Mouse (Mus musculus): Measurements from ENCODE around the gene Krtdap. TPM values are rescaled to one million over a fixed set of nuclear protein-coding genes. Genes with fewer than 3 reads are reported as not detected.
"Not testable (repeated sequence)": the region's sequence is repeated elsewhere in the genome, so short reads cannot be mapped to it uniquely, and the experiment has no call there.

Krtdap gene
- 1 to 10 TPM; 3.4 to 6.0 TPM for total RNA-seq (2021)
- long read RNA-seq, experiment 1, partial matches to known transcripts = 0 of 1 reads
- long read RNA-seq, experiment 1, other reads (novel, unspliced or antisense) = 0 of 1 reads
- long read RNA-seq, experiment 2 = 0 reads

DNA sequence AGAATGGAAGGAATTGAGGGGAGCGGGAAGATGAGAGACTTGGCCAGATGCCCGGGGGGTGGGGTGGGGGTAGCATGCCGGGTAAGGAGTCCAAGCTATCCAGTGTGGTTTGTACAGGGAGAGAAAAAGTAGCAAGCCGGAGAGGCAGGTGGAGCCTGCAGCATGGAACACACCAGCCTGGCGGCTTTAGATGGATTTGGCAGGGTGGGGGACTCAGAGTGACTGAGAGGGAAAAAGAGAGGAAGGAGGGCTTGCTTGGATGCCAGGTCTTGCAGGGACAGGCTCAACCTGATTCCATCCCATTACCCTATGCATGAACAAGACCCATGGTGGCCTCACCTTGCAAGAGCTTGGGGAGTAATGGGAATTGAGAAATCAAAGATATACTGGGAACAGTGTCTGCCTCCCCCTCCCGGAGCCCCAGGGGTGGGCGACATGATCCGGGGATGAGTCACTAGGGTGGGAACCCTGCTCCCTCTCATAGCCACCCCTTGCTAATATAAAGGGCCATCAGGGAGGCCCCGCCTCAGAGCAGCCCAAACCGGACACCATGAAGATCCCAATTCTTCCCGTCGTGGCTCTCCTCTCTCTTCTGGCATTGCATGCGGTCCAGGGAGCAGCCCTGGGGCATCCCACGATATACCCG lies at the start of gene Krtdap:
TSS of gene Krtdap (plus strand) at position 520 of the 646 bp plus-strand sequence.
- DNase-seq = no peak

DNA sequence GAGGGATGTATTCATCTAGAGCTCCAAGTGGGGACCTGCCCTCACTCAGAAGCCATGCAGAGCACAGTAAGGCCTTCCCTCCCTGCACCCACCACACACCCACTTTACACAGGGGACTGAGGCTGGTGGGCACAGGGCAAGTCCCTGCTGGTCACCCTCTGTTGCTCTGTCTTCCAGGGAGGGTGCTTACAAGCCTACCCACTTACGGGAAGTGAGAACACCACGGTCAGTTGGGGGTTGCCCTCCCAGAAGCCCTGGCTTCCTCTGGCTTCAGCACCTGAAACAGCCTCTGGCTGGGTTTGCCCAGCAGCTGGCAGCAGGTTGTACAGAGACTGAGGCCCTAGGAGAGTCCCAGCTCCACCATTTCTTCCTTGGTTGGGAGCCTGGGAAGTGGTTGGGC lies 45.1 kb upstream of the Krtdap start:
- not testable (repeated sequence) for DNase-seq

DNA sequence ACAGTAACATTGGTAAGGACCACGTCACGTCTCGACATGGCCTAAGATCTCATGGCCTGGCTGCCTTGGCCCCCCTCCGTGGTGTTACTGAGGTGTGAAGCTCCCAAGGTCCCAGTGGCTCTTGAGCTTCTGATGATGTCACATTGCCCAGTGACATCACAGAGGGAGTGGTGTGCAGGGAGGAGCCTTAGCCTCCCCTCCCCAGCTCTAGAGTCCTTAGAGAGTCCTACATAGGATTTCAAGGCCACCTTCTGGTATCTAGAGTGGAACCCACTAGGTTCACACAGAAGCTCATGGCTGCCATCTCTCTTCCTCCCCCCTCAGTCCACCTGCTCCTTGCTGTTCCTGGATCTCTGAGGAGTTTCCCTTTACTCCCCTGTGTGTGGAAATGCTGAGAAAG lies 44.1 kb upstream of the Krtdap start, which contains the start of gene Gapdhs:
TSS of gene Gapdhs (minus strand) at position 65 of the 400 bp plus-strand sequence.
- not testable (repeated sequence) for DNase-seq

DNA sequence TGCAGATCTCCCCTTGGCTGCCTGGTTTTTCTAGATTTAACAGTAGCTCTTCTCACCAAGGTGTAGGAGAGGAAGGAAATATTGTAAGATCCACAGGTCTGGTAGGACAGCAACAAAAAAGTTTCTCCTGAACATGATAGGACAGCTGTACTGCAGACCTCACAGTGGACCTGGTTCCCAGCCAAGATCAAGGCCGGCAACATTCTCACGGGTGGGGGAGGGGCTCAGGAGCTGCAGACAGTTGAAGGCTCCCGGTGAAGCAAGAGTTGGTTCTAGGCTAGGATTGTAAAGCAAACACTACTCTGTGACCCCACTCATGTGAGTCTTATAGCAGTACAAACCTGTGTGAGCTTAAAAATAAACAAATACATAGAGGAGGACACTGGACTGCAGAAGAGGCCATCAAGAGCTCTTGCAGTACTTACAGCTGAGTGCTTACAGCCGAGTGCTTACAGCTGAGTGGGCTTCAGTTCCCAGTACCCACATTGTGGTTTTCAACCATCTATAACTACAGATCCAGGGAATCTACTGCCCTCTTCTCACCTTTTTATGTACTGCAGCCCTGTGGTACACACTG lies 43.6 kb upstream of the Krtdap start:
- DNase-seq = peak; percentile 48

DNA sequence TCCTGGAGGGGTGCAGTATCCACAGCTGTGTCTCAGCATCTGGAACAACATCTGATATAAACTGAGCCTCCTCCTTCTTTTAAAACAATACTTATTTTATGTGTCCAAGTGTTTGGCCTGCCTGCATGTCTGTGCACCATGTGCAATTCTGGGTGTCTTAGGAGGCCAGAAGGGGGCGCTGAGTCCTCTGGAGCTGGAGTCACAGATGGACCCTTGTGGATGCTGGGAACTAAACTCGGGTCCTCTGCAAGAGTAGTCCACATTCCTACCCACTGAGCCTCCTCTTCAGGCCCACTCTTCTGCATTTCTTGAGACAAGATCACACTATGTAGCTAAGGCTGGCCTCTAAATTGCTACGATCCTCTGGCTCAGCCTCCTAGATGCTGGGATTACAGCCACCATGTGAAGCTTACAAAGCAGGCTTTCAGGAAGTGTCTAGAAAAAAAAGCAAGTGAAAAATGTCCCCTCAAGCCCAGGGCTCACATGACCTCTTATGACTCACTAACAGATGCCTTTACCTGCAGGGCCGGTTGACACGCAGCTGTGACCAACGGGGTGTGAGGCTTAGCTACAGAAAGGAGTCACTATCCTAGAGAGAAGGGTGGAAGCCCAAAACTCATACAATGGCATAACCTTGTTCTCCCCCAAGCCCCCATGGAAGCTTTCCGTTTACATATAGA lies 40.0 kb upstream of the Krtdap start:
- DNase-seq = no peak

DNA sequence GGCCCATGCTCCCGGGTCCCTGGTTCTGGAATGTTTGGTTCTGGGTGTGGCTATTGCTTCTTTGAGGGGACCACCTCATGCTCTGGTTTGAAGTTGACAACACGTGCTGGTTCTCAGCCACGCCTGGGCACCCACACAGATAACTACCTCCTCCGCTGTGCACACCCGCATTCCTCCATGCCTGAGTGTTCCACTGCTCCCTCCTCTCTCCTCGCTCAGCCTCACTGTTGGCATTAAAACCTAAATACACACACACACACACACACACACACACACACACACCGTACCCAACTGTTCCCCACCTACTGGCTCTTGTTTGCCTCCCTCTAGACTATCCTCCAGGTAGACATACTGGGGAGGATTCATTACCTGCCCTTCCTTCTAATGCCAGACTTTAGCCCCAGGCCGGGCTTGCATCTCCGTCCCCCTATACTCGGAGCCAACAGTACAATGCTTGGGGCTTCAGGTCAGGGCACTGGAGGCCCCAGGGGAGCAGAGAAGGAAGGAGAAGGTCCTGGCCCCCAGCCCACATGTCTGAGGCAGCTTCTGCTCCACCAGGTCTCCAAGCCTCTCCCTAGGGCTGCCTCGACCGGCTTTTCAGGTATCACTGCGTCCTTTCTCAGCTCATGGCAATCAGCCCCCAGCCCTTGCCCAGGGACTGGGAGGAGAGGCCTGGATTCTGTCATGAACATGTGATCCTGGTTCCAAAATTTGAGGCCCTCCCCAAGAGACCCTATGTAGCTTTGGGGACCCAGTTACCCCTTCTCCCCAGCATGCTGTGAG lies 37.7 kb upstream of the Krtdap start:
- DNase-seq = no peak

DNA sequence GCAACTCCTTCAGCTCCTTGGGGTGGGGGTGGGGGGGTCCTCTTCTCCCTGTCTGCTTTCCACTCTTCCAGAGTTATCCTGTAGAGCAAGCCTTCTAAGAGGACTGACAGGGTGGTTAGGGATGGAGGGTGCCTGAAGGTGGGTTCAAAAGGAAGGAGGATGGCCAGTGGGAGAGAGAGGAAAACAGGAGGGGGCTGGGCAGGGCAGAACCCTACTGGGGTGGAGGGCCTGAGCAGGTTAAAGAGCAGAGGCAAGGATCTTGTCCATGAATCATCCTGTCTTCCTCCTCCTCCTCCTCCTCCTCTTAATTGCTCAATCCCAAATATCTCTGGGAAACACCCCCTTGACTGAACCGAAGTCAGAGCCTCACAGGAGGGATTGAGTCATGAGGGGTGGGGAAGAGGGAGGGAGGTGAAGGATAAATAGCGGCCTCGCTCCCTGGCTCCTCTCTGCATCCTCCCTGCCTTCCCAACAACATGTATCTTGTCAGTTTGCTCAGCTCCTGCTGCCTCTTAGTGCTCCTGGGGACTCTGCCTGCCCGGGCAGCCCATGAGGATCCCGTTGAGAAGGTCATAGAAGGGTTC lies 36.5 kb upstream of the Krtdap start, which contains the start of gene Sbsn:
TSS of gene Sbsn (plus strand) at position 386 of the 584 bp plus-strand sequence.
- DNase-seq = no peak

DNA sequence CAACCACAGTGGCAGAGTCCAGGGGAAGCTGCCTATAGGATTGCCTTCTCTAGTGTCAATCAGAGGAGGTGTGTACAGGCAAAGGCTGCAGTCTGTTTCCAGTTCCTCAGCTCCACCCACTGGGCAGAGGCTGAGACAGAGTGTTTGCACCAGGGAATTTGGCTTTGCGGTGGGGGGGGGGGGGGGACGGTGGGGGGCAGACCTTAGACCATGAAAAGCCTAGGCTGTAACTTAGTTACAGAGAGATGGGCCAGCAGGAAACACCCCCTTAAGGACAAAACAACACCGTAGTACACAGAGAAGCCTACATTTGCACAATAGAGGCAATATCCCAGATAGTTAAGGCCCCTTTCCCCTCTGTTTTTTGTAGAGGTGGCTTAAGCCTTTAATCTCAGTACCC lies 30.7 kb upstream of the Krtdap start:
- DNase-seq = no peak

DNA sequence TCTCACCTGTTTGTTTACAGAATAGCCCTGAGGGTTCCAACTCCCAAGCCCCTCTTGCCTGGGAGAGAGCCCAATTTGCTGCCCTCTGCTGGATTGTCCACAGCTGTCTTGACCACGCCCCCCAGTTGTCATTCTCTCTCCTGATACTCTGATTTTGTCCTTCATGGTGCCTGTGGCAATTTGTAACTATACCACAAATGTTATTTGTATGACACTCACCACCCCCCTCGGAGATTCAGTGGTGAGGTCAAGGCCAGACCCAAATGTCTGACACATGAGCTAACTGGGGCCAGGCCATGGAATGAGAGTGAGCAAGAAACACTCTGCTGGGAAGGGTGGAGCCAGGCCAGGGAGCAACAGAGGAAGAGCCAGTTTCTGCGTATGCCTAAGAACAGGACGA lies 28.8 kb upstream of the Krtdap start:
- peak; percentile 42 for DNase-seq

DNA sequence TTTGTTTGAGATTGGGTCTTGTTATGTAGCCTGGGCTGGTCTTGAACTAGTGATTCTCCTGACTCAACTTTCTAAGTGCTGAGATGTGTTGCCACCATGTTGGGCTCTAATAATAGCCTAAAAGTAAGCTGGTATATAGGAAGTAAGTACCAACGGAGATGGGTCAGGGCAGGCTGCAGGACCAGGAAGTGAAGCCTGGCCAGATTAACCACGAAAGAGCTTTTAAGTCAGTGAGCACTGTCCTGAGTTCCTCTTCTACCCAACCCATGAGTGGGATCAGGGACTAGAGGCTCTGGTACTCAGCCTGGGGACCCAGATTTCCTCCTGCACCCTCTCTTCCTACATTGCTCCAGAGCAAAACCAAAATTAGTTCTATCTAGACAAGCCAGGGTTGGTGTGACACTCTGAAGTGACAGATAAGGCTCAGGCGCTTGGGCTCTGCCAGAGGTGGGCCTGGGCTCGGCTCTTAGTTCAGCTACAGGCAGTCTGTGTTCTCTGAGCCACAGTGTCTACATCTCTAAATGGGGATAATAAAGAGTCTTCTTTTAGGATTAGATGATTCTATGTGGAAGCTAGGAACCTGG lies 25.8 kb upstream of the Krtdap start:
- no peak for DNase-seq

DNA sequence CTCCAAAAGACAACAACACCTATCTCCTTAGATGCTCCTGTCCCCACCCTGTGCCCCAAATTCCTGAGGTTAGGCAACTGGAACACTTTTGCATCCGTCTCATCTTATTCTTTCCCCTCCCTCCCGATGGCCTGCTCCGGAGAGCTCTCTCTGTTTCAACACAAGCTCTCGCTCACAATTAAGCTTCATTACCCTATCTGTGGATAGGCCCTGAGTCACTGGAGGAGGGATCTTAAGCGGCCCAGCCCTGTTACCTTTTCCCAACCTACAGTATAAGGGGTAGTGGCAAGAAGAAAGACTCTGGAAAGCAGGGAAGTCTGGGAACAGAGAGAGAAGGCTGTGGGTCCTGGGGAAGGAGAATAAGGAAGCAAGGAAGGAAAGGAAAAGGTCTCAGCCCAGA lies 24.2 kb upstream of the Krtdap start, which contains the start of gene Dmkn:
TSS of gene Dmkn (plus strand) at position 301 of the 400 bp plus-strand sequence.
- DNase-seq = no peak

DNA sequence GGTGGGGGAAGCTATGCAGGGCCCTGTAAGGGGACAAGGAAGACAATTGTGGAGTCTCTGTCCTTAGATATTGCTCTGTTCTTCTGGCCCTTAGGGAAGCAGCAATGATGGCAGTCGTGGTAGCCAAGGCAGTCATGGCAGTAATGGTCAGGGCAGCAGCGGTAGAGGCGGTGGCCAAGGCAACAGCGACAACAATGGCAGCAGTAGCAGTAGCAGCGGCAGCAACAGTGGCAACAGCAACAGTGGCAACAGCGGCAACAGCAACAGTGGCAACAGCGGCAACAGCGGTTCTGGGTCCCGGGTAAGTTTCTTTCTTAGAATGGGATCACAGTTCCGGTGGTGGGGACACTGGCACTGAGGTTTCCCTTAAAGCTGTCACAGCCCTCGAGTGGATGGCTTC lies 22.5 kb upstream of the Krtdap start:
- DNase-seq = no peak

DNA sequence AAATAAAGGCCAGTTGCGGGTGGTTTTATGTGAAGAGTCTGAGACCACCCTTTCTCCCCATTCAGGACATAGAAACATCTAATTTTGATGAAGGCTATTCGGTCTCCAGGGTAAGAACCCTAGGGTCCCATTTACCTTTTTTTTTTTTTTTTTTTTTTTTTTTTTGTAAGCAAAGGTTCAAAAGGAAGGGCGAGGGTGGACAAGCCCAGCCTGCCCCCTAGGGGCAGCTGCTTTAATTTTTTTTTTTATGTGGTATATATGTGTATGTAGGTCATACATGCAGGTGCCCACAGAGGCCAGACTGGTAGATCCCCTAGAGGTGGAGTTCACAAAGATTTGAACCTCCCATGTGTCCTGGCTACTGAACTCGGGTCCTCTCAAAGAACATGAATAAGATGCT lies 21.3 kb upstream of the Krtdap start:
- no peak for DNase-seq

DNA sequence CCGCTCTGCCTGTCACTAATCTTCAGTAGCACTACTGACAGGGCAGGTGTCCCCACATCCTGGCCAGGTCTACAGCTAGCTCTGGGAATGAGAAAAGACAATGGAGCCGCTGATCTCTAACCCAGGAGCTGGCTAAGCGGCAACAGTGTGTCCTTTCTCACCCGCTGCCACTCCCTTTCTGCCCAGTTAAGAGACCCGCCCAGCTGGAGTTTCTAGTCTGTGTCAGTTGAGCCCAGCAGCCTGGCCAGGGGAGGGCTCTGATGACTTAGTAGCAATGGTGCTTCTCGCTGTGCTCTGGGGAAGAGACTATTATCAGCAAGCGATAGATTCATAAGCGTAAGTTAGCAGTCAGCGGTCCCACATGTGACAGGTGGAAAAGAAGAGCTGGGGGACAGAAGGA lies 18.5 kb upstream of the Krtdap start:
- no peak for DNase-seq

DNA sequence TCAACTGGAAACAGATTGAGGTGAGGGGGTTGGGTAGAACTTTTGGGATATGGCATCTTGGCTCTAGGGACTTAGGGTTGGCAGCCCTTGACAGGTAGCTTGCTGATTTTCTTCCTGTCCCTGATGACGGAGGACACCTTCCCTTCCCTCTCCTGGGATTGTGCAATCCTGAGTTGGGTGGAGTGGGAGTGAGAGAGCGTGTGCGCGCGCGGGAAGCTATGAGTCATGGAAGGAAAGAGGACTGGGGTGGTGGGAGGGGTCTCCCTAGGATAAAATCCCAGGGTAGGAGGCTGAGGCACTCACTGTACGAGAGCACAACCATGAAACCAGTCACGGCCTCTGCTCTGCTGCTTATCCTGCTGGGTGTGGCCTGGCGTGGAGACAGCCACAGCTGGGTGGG lies 11.6 kb upstream of the Krtdap start:
- DNase-seq = no peak

DNA sequence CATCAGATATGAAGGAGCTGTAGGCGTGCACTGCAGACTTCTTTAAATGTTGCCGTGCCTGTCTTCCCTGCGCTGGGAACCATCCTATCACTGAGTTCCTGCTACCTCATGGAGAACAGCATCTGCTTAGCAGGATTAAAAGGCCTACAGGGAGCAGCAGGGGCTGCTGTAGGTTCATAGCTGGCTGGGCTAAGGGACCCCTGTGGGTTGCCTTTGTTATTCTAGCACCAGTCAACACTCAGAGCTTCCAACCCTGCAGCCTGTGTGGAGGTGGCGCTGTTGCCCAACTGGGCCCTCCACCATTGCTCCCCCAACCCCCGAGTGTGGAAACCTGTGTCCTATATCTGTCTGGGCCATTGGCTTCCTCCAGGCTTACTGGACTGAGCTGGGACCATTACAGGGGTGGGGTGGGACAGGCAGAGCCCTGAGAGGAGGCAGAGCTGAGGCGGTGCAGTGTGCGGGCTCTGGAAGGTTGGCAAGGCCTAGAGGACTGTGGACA lies 10.6 kb upstream of the Krtdap start:
- no peak for DNase-seq

DNA sequence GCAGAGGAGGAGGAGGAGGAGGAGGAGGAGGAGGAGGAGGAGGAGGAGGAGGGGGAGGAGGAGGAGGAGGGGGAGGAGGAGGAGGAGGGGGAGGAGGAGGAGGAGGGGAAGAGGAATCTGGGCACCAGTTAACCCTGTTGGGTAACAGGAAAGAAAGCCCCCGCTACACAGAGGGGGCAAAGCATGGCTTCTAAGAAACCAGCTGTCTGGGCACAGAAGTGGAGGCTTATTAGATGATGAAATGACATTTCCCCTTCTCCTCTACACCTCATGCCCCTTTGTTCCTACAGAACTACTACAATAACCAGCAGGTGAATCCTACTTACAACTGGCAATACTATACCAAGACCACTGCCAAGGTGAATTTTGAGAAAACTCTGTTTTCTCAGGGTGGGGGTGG lies 9.8 kb upstream of the Krtdap start:
- DNase-seq = no peak

DNA sequence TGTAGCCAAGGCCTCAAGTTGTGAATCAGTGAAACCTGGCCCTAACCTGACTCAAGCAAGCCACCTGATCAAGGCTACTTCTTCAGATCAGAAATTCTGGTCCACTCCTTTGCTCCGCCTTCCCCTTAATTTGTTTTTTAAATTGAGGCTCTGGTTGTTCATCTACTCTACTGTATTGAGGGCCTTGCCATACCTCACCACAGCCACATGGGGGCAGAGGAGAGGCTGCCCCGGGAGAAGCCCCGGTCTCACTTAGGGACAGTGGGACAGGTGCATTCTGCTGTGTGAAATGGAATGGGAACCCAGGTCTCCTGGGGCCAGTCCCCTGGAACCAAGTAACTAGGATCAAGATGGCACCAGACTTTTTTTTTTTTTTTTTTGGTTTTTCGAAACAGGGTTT lies 5.9 kb upstream of the Krtdap start:
- DNase-seq = no peak

DNA sequence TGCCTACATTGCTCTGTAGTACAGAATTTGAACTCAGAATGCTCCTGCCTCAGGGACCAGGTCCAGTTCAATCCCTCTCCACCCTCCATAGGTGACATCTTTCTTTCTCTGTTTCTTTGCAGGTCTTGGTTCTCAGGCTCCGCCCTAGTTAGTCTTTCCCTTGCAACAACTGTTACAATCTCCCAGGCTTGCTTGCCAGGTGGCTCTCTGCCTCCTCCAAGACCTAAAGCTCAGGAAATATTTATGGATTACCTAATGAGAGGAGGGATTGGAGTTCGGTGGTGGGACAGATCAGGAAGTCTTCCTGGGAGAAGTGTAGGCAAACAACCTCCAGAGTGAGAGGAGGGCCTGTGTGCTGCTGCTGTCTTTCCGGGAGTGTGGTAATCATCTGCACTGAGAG lies 5.0 kb upstream of the Krtdap start:
- DNase-seq = no peak

DNA sequence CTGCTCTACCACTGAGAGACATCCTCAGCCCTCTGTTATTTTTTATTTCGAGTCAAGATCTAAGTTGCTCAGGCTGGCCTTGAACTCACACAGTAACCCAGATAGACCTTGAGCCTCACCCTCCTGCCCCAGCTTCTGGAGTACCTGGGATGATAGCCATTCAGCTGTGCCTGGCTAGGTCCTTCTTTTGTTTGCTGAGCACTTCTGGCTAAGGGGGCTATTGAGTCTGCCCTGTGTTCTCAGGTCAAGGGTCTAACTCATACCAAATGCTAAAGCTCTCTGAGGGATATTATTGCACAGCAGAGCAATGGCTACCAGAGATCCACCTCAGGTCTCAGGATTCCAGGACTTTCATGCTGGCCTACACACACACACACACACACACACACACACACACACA lies 2.5 kb upstream of the Krtdap start:
- no peak for DNase-seq

DNA sequence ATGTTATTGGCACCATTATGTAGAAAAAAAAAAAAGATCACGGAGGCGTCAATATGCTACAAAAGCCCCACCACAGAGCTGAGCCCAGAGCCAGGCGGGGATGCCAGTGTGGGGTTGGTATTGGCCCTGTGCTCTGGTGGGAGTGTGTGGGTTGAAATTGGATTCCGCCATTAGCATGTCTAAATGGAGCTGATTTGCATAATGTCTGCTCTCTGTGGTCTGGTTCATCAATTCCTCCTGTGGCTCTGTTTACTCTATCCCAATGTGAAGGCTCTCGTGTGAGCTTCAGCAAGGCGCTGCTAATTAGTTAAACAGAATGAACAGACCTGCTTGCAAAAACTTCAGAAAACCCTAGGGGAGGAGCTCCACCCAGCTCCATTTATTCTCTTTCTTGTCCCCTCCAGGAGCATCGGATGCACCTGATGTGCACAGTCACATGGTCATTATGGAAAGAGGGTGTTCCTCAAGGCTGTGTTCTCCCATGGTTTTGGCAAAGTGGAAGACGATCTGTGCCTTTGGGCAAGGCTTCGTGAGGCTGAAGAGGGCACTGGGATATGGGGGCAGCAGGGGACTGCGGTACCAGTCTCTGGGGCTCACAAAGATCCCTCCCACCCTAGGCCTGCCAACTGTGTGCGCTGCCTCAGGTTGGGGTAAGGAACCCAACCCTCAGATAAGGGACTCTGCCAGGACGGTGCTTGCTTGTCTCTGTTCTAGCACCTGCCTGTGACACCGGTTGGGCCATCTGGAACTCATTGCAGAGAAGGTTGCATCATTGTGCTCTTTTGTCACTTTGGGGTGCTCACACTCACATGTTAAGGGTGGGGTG lies 1.8 kb upstream of the Krtdap start:
- no peak for DNase-seq
